Mouse (Mus musculus) gastrocnemius, postnatal 36 days (tissue): ENCODE results near the gene Pcdh9. TPM values are rescaled to one million over a fixed set of nuclear protein-coding genes. Genes with fewer than 3 reads are reported as not detected.

Experiments used
- DNase-seq, 2 experiments: peaks; one replicate each; pipeline ENCODE4 v3.0.0; 2022
- intact Hi-C: fragments of 180-260 bp; cut with DNase I; formaldehyde crosslinking; loops from one replicate; pipeline ENCODE4 v1.15.1; 2025
- total RNA-seq, 2 experiments: library from RNA; stranded (reverse); gene quantifications; 2 replicates each; pipeline ENCODE4 v1.2.3; 2021

Pcdh9 gene
- total RNA-seq, 2 experiments from 2014 or later: 0.42 to 0.74 TPM

GRCm38 (mm10) chr14:93817591-93817990 is 72.9 kb downstream of the Pcdh9 start:
- no peak for DNase-seq
- intact Hi-C loops: no loop called here

DNA sequence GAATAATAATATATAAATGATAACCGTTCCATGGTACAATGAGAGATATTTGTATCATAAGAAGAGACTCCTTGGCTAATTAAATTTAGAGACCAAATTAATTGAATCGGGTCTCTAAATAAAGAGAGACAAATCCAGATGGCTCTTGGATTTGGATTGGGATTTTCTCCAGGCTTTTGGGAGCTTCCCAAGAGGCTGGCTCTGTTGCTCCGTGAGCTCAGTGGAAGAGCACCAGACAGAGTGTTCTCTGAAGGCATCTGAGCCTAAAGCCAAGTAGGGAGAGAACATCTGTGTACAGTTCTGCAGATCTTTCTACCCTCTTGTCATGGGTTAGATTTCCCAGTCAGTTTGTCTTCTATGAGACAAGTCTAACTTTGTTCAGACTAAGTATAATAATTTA is 95.9 kb downstream of the Pcdh9 start:
- intact Hi-C loops: no loop called here
- no peak for DNase-seq

- DNase-seq: no peak
- intact Hi-C loops: no loop called here
Observed at GRCm38 (mm10) chr14:93786234-93786633, 104.2 kb downstream of the Pcdh9 start.

- no peak for DNase-seq
Observed at GRCm38 (mm10) chr14:93785031-93785430, 105.4 kb downstream of the Pcdh9 start.

DNA sequence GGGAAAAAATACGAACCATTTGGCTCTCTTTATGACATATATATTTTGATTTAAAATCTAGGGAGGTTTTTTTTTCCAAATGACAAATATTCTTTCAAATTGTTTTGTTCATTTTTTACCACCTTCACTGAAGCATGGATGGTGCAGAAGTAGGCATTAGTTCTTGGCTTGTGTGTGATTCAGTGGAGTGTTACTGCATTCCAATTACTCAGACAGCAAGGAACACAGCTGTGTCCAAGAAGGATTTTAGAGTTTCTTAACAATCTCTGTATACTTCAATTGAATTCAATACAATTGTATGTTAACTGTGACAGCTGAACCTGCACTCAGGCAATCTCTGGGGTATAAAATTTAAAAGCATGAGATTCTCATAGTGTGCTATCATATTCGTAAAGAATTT is 127.6 kb downstream of the Pcdh9 start:
- DNase-seq: no peak
- intact Hi-C loops: no loop called here

More at GRCm38 (mm10) chr14:93785031-93785430, 105.4 kb downstream of the Pcdh9 start:
- intact Hi-C loops: no loop called here

- peak in 1 of 2 experiments; percentile 7 for DNase-seq
- intact Hi-C loops: no loop called here
Observed at GRCm38 (mm10) chr14:93734077-93734673, 156.3 kb downstream of the Pcdh9 start.

GRCm38 (mm10) chr14:93725798-93726197 is 164.7 kb downstream of the Pcdh9 start:
- intact Hi-C loops: no loop called here
- no peak for DNase-seq

GRCm38 (mm10) chr14:93719208-93719607 is 171.3 kb downstream of the Pcdh9 start:
- no peak for DNase-seq
- intact Hi-C loops: no loop called here

GRCm38 (mm10) chr14:93713250-93713935 is 177.1 kb downstream of the Pcdh9 start:
- intact Hi-C loops: no loop called here
- DNase-seq: no peak

- DNase-seq: no peak
- intact Hi-C loops: no loop called here
Observed at GRCm38 (mm10) chr14:93708651-93709050, 181.8 kb downstream of the Pcdh9 start.

GRCm38 (mm10) chr14:93701385-93702101 is 188.9 kb downstream of the Pcdh9 start:
- intact Hi-C loops: no loop called here
- no peak for DNase-seq

- intact Hi-C loops: no loop called here
- no peak for DNase-seq
Observed at GRCm38 (mm10) chr14:93700916-93701315, 189.6 kb downstream of the Pcdh9 start.

DNA sequence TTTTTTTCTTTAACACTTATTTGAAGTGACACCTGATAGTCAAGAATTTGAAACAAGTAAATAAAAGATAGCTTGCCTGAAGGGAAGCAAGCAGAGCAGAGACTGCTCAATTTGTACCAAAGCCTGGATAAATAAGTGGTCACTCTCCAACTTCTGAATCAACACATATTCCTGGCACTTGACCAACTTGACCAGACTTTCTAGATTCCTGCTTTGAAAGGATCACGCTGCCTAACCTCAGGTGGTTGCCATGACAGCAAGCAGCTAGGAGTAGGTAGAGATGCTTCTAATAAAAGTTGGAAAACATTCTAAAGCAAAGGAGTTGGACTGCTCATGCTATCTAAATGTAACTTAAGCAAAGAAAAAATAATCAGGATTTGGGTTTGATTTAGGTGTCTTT is 205.8 kb downstream of the Pcdh9 start:
- intact Hi-C loops: no loop called here
- DNase-seq: no peak

- intact Hi-C loops: no loop called here
- no peak for DNase-seq
Observed at GRCm38 (mm10) chr14:93675273-93676068, 215.0 kb downstream of the Pcdh9 start.

GRCm38 (mm10) chr14:93653986-93654757 is 236.3 kb downstream of the Pcdh9 start:
- no peak for DNase-seq
- intact Hi-C loops: no loop called here

DNA sequence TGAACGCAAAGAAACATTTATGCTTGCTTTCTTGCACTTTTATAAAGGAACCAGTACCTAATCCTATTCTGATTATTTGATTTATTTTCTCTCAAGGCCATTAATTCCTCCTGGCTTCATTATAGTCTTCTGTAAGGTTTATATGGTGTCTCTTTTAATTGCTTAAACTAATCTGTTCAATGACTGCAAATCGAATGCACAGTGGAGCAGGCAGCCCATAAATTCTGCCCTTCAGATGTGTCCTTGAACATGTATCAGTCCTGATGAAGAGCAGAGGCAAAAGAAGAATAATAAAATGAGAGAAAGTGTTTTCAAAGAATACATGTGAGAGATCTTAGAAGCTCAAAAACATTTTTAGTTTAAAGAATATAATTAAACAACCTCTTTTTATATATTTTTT is 263.2 kb downstream of the Pcdh9 start:
- intact Hi-C loops: no loop called here
- no peak for DNase-seq

GRCm38 (mm10) chr14:93624144-93624543 is 266.3 kb downstream of the Pcdh9 start:
- intact Hi-C loops: no loop called here
- DNase-seq: no peak

GRCm38 (mm10) chr14:93621211-93621610 is 269.3 kb downstream of the Pcdh9 start:
- intact Hi-C loops: no loop called here
- no peak for DNase-seq

DNA sequence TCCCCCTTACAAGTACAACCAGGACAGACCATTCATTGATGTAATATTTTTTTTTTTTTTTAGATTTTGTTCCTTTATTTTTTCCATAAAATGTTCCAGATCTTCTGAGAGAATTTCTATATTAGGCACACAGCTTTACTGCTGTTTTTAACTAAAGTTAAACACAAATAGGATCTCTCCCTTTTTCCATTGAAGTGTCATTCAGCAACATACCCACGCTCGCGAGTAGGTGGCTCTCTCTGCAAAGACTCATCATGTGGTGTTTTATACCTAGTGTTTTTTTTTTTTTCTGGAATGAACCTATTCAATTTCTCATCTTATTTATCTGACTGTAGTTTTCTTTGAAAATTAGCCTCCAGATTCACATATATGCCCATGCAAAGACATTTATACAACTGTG is 282.9 kb downstream of the Pcdh9 start:
- no peak for DNase-seq
- intact Hi-C loops: no loop called here

DNA sequence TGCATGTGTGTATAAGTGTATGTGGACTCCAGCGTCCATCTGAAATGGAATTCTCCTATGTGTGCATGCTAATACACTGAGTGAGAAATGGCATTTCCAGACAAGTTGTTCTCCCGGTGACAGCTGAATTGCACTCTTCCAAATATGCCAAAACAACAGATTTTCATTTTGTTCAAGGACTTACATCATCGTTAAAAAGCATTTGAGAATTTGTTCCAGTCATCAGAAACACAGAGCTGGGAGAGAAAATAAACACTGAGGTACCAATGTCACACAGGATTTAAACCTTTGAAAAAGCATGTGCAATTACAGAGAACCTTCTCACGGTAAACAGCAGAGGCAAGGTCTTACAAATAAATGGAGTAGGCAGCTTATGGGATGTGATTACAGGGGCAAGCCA is 290.5 kb downstream of the Pcdh9 start:
- intact Hi-C loops: no loop called here
- no peak for DNase-seq
